Mouse (Mus musculus): ENCODE data around the gene Gm14435. TPM values are rescaled to one million over a fixed set of nuclear protein-coding genes. Genes with fewer than 3 reads are reported as not detected.
"Not testable (repeated sequence)": the region's sequence is repeated elsewhere in the genome, so short reads cannot be mapped to it uniquely, and the experiment has no call there.

The Gm14435 gene
- total RNA-seq (2015): 5.8 and 10.1 TPM in 2 replicates
- total RNA-seq (2017): 0.37 TPM in 1 of 2 replicates, not detected in the other

DNA sequence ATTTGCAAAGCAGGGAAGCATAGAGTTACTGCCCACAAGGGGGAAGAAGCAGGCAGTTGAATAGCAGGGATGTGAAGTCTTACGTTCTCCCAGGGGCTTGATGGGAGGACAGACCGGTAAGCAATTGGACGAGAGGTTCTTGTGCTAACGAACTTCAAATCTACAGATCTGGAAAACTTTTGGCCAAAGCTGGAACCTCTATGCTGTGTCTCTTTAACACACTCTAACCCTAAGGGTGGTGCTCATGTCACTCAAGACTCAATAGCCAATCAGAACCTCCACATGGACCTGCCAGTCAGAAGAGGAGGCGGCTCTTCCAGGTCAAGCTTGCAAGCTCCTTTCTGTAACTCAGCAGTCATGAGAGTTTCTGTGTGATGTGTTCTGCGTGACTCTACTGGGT lies at the start of gene Gm14435:
TSS of gene Gm14435 (plus strand) at position 301 of the 400 bp plus-strand sequence.
- ATAC-seq (replicated peaks; ENCODE audit: poor library complexity): not testable (repeated sequence)

Other genes starting within 250 kb of the Gm14435 start
- gene 2210418O10Rik, start 197.0 kb upstream of the Gm14435 start, total RNA-seq (2015): 9.7 and 22.5 TPM in 2 replicates
- 26.3 and 38.4 TPM in 2 replicates for gene 2210418O10Rik, start 197.0 kb upstream of the Gm14435 start, total RNA-seq (2017)
- gene Gm11009, start 104.1 kb upstream of the Gm14435 start, total RNA-seq (2015): not detected in 2 replicates
- not detected in 2 replicates for gene Gm11009, start 104.1 kb upstream of the Gm14435 start, total RNA-seq (2017)
- 2.7 TPM in 1 of 2 replicates, not detected in the other for gene Gm14434, start 63.2 kb downstream of the Gm14435 start, total RNA-seq (2015)
- gene Gm14434, start 63.2 kb downstream of the Gm14435 start, total RNA-seq (2017): 5.4 and 6.8 TPM in 2 replicates
- gene Zfp967, start 97.5 kb downstream of the Gm14435 start, total RNA-seq (2015): not detected in 2 replicates
- not detected in 2 replicates for gene Zfp967, start 97.5 kb downstream of the Gm14435 start, total RNA-seq (2017)
- gene Gm14308, start 212.8 kb downstream of the Gm14435 start, total RNA-seq (2015): 16.7 and 21.6 TPM in 2 replicates
- gene Gm14308, start 212.8 kb downstream of the Gm14435 start, total RNA-seq (2017): 20.0 and 24.2 TPM in 2 replicates
- 21.3 and 27.3 TPM in 2 replicates for gene Zfp973, start 246.9 kb downstream of the Gm14435 start, total RNA-seq (2015)
- gene Zfp973, start 246.9 kb downstream of the Gm14435 start, total RNA-seq (2017): 10.1 and 12.3 TPM in 2 replicates